Mouse (Mus musculus): Measurements from ENCODE around the gene Nlgn3.

Nlgn3 gene

DNA sequence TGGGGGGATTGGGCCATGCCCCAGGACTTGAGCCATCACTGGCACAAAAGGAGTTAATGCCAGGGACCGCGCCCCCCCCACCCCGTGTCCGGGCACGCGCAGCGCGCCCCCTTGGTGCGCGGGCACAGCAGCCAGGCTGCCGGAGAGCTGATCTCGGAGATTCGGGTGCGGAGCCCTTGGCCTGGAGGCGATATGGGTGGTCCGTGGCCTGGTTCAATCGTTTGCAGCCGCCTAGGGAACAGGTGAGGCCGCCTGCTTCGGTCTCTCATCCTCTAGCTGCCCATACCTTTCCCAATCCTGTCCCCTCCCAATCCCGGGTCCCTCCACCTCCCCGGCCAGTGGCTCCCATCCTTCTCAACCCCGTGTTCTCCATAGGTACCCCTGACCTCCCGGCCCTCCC lies at the start of gene Nlgn3:
Gene Nlgn3, plus strand, starts transcription at position 114 of the 400 bp plus-strand sequence.
- no peak for DNase-seq (ENCODE audit: low spot score)

GRCm38 (mm10) chrX:101253952-101254729 lies 44.8 kb upstream of the Nlgn3 start, which contains the start of gene Foxo4:
TSS of gene Foxo4 (plus strand) at chrX:101254528.
- DNase-seq (ENCODE audit: low spot score), result peak; percentile 34

DNA sequence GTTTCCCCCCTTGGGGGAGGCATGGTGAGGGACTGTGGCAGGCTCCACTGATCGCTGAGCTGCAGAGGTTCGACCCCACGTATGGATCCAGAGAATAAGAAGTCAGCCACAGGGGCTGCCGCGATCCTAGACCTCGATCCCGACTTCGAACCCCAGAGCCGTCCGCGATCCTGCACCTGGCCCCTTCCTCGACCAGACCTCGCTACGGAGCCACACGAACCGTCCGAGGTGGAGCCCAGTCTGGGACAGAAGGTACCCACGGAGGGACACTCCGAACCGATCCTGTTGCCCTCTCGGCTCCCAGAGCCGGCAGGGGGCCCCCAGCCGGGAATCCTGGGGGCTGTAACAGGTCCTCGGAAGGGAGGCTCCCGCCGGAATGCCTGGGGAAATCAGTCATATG lies 44.2 kb upstream of the Nlgn3 start:
- DNase-seq (ENCODE audit: low spot score), result no peak

GRCm38 (mm10) chrX:101256603-101257002 lies 42.4 kb upstream of the Nlgn3 start:
- no peak for DNase-seq (ENCODE audit: low spot score)

GRCm38 (mm10) chrX:101260441-101261325 lies 38.3 kb upstream of the Nlgn3 start:
- DNase-seq (ENCODE audit: low spot score), result no peak

GRCm38 (mm10) chrX:101263892-101264291 lies 35.1 kb upstream of the Nlgn3 start, which contains the start of gene Gm614:
TSS of gene Gm614 (minus strand) at chrX:101263992.
- DNase-seq (ENCODE audit: low spot score), result no peak

DNA sequence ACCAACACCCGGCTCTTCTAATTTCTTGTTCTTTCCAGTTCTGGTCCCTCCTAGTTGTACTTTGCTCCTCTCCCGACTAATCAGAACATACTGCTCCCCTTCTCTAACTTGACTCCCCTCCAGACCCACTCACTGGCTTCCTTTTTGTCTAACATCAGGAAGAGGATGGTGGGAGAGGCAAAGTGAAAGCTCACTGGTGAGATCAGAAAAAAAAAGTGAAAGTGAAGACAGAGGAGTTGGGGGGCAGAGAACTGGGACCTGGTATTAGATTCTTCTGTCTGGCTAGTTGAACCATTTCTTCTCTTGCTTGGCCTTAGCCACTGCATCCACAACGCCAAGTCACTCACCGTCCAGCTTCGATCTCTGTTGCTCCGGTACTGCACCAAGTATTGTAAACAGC lies 32.3 kb upstream of the Nlgn3 start:
- no peak for DNase-seq (ENCODE audit: low spot score)

GRCm38 (mm10) chrX:101268025-101268754 lies 30.8 kb upstream of the Nlgn3 start, which contains the start of gene Il2rg:
TSS of gene Il2rg (minus strand) at chrX:101268255.
- DNase-seq (ENCODE audit: low spot score), result no peak

GRCm38 (mm10) chrX:101268755-101269124 lies 30.2 kb upstream of the Nlgn3 start, which contains the start of gene Gm20489:
TSS of gene Gm20489 (minus strand) at chrX:101269023.
- no peak for DNase-seq (ENCODE audit: low spot score)

- DNase-seq (ENCODE audit: low spot score), result no peak
Observed at GRCm38 (mm10) chrX:101273410-101273809, 25.6 kb upstream of the Nlgn3 start.

DNA sequence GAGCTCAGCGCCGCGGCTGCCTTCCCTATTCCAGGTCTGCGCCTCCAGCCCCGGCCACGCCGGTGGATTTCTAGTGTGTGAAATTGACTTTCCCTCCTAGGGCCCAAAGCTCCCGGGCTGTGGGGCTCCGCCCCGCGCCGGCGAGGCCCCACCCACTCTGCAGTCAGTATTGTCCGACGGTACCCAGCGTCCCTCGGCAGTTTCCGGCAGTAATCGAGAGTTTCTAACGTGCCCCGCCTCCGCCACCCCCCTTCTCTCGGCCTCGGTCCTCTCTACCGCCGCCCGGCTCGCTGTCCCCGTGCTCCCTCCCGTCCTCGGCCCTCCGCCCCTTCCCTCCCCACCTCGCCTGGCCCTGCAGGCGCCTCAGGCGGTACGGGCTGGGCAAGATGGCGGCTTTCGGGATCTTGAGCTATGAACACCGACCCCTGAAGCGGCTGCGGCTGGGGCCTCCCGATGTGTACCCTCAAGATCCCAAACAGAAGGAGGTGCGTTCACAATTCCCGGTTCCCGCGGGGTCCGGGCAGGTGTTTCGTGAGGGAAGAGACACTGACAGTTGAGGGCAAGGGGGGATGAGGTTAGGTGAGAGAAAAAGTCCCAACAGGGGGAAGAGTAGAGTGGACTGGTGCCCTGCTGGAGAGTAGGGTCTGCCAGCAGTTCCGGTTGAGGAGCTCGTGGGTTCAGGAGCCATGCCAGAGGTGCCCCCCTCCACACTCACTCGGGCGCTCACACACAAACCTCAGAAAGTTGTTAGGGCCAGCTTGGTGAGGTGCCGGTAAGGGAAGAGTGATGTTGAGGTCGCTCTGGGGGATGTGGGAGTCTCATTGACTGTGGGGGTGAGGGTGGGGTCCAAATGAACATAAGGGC lies 24.9 kb upstream of the Nlgn3 start, which contains the start of gene Med12:
Gene Med12, plus strand, starts transcription at position 156 of the 864 bp plus-strand sequence.
- DNase-seq (ENCODE audit: low spot score), result peak; percentile 58

- DNase-seq (ENCODE audit: low spot score), result no peak
Observed at GRCm38 (mm10) chrX:101282813-101283212, 16.2 kb upstream of the Nlgn3 start.

DNA sequence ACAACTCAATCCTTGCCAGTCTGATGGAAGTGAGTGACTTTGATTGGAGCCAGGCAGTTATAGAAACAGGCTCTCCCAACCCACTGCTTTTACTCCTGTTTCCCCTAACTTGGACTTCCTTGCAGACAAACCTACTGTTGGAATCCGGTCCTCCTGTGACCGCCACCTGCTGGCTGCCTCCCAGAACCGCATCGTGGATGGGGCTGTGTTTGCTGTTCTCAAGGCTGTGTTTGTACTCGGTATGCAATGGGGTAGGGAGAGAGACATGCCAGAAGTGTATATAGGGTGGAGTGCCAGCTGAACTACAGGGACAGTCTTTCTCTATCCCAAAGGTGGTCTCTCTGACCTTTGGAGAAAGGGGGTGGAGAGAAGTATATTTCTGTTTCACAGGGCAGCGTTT lies 13.4 kb upstream of the Nlgn3 start:
- DNase-seq (ENCODE audit: low spot score), result no peak

GRCm38 (mm10) chrX:101285953-101286670 lies 12.9 kb upstream of the Nlgn3 start:
- DNase-seq (ENCODE audit: low spot score), result no peak

DNA sequence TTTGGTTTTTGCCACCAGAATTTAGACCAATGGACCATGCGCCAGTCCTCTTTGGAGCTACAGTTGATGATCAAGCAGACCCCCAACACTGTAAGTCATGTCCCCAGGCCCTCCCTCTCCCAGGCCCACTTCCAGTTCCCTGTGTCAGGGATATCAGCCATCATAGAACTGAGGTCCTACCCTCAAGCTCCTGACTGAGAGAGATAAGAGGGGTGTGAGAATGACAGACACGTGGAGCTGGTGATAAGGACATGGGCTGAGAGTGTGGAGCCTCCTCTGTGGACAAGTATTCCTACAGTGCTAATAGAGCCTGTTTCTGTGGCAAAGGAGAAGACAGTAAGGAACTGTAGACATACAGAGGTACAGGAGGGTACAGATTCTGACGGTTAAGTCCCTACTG lies 11.4 kb upstream of the Nlgn3 start:
- DNase-seq (ENCODE audit: low spot score), result no peak

GRCm38 (mm10) chrX:101288432-101288831 lies 10.5 kb upstream of the Nlgn3 start:
- no peak for DNase-seq (ENCODE audit: low spot score)

GRCm38 (mm10) chrX:101289037-101289436 lies 9.9 kb upstream of the Nlgn3 start:
- DNase-seq (ENCODE audit: low spot score), result no peak

DNA sequence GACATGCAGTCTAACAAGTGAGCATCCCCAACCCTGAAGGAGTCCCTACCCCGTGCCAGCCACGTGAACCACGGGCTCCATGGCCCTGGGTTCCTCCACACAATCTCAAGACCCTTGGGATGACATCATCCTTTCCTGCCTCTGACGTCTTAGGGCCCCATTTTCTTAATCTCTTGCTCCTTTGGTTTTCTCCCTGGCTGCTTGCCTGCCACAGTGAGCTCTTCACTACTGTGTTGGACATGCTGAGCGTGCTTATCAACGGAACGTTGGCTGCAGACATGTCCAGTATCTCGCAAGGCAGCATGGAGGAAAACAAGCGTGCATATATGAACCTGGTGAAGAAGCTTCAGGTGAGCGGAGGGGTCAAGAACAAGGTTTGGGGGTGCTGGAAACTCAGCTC lies 8.9 kb upstream of the Nlgn3 start:
- DNase-seq (ENCODE audit: low spot score), result no peak

DNA sequence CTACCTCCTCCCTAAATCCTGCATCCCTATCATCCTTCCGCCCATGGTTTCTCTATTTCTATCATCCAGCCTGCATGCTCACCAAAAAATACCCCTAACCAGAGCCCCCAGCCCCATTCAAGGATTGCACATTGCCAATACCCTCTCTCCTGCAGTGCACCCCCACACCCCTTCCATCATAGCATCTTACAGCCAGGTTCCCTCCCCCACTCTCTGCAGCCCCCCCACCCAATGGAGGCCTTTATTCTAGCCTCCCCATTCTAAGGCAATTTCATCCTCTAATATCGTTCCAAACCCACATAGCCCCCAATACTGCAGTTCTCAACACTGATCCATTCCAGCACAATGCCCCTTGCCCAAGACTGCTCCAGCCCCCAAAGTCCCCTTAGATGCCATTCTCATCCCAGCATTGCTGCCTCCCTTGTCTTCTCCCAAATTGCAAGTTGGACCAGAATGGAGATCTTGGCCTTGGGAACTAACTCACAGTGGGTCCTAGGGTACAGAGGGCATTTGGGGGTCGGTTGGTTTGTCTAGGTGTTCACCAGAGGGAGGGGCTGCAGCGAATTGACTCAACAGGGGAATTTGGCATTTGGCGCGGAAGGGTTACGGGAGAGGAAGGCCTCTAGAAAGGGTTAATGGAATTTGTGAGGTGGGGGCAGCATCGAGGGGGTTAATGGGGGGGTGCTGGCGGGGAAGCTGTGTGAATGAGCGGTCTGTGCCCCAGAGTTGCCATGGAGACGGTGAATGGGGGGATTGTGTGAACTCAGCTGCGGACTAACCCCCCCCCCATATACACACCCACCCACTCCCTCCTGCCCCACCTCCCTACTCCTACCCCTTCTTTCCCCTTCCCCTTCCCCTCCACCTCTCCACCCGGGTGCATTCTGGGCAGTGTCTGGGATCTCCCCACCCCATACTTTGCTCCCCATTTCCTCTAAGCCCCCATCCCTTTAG lies 782 bp downstream of the Nlgn3 start:
- no peak for DNase-seq (ENCODE audit: low spot score)

Measured in urinary bladder, postnatal 10 days (tissue).